Mouse (Mus musculus) gastrocnemius, postnatal 10 days (tissue): ENCODE data around the gene Ttpal. TPM values are rescaled to one million over a fixed set of nuclear protein-coding genes. Genes with fewer than 3 reads are reported as not detected.

Experiments used
- DNase-seq: peaks from one replicate; pipeline ENCODE4 v3.0.0; 2021; ENCODE audit warnings: mixed read lengths
- long read RNA-seq, 2 experiments: library from polyadenylated mRNA; stranded (forward); transcript quantifications; one replicate each; pipeline ENCODE4 v2.0.0; 2021
- total RNA-seq, 2 experiments: library from RNA; stranded (reverse); gene quantifications; 2 replicates each; pipeline ENCODE4 v1.2.3; 2021

The Ttpal gene
- total RNA-seq, result 10 to 100 TPM in 1 of 2 experiments, 1 to 10 TPM in 1; 7.6 to 13.8 TPM
- long read RNA-seq, experiment 1, full-length matches to known transcripts, result 12 of 18 reads
- long read RNA-seq, experiment 1, partial matches to known transcripts, result 5 of 18 reads
- long read RNA-seq, experiment 1, other reads (novel, unspliced or antisense), result 1 of 18 reads
- long read RNA-seq, experiment 2, full-length matches to known transcripts, result 8 of 14 reads
- long read RNA-seq, experiment 2, partial matches to known transcripts, result 5 of 14 reads
- long read RNA-seq, experiment 2, other reads (novel, unspliced or antisense), result 1 of 14 reads

GRCm38 (mm10) chr2:163602101-163602971 lies at the start of gene Ttpal:
Ttpal (plus strand) TSS chr2:163602314.
- DNase-seq, result peak; percentile 87

DNA sequence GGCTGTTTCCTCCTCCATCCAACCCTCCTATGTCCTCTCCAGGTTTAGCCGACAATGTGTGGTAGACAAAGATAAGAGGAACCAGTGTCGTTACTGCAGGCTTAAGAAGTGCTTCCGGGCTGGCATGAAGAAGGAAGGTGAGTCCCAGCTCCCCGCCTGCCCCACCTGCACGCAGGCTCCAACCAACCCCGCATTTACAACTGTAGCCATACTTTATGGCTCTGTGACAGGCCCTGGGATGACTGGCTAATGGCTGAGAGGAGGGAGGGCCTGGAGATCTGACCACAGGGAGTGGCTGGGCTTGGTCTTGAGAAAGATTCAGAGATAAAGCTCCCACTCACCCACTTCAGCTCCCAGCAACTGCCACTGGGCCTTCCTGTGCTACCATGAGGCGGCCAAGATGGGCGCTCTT lies 49.6 kb upstream of the Ttpal start:
- no peak for DNase-seq

GRCm38 (mm10) chr2:163554425-163554982 lies 47.6 kb upstream of the Ttpal start:
- no peak for DNase-seq

GRCm38 (mm10) chr2:163554996-163555395 lies 47.1 kb upstream of the Ttpal start:
- DNase-seq, result no peak

DNA sequence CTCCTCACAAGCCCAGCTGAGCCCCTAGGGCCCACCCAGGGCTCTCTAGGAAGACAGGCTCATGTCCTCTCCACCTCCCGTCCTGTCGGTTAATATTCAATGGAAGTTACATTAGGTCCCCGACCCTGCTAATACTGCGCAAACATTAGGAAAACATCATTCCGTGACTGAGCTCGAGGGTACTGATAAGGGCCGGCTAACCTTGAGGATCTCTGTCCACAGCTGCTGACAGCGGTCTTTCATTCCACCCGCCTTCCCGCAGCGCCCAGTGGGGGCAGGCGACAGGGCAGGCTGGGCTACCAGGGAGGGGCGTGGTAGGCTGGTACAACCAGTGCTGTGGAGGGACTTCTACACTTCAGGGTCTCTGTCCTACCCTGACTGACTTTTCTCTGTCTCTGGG lies 46.7 kb upstream of the Ttpal start:
- DNase-seq, result no peak

DNA sequence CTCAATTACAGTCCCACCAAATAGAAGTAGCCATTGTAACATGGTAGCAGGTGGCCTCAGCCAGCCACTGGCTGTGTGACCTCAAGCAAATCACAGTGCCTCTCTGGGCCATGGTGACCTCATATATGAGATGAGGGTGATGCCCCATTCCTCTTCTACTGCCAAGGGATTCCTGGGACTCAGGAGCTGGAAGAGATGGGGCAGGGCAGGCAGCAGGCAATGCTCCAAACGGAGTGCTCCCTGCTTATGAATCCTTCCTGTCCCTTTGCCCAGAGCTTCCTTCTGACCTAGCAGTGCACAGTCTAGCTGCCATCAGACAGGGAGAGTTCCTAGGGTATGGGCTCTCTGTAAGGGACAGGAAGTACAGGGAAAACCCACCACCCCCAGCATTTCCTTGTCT lies 43.6 kb upstream of the Ttpal start:
- DNase-seq, result no peak

- no peak for DNase-seq
Observed at GRCm38 (mm10) chr2:163559236-163559635, 42.9 kb upstream of the Ttpal start.

DNA sequence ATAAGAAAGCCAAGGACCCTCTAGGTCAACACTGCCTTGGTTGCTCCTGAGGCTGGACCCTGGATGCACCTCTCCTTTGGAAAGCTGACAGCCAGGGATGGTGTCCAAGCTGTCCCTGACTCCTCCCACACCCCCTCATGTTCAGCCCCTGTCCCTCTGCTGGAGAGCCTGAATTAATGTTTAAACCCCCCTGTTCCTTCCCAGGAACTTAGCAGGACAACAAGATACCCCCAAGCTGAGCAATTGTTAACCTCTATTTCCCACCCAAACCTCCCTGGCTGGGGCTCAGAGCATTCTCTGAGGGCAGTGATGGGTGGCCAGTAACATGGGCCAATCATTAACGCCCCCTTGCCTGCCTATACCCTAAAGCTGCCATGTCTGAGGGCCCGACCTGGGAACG lies 41.9 kb upstream of the Ttpal start:
- DNase-seq, result no peak

DNA sequence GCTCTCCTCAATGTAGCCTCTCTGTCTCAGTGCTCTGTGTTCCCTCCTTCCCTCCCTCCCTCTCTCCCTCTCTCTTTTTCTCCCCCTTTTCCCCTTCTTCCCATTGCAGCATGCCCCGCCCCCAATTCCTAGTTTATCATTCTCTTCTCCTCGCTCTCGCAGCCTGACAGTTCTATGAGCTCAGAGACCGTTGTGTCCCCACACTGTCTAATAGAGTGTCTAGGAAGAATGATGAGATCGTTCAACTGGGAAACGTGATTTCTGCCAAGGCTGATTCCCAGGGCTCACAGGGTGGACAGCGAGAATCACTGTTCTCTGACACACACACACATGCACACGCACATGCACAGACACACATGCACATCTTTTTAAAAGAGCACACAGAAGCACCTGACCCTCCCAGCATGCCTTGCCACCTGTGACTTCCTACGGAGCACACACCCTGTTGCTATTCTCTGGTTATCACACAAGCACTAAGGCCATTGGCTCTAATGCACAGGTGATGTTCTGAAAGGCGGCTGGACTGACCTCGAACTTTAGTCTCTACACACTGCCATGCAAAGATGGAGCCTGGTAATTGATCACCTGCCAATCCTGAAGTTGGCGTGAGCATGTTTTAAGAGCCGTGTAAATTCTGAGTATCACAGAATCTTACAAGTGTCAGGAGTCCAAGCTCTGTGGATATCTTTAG lies 40.7 kb upstream of the Ttpal start:
- no peak for DNase-seq

- no peak for DNase-seq
Observed at GRCm38 (mm10) chr2:163564646-163565045, 37.5 kb upstream of the Ttpal start.

GRCm38 (mm10) chr2:163574321-163574720 lies 27.8 kb upstream of the Ttpal start:
- DNase-seq, result no peak

GRCm38 (mm10) chr2:163575248-163575647 lies 26.9 kb upstream of the Ttpal start:
- no peak for DNase-seq

DNA sequence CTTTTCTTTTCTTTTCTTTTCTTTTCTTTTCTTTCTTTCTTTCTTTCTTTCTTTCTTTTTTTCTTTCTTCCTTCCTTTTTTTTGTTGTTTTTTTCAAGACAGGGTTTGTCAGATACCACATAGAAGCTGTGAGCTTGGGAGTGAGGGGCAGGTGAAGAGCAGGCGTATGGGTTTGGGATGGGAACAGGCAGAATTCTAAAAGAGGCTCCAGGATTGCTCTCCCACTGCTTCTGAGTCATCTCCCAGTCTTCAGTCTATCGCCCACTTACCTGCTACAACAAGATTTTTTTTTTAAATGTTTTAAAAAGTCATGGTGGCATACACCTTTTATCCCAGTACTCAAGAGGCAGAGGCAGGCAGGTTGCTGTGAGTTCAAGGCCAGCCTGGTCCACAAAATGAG lies 24.1 kb upstream of the Ttpal start:
- no peak for DNase-seq

DNA sequence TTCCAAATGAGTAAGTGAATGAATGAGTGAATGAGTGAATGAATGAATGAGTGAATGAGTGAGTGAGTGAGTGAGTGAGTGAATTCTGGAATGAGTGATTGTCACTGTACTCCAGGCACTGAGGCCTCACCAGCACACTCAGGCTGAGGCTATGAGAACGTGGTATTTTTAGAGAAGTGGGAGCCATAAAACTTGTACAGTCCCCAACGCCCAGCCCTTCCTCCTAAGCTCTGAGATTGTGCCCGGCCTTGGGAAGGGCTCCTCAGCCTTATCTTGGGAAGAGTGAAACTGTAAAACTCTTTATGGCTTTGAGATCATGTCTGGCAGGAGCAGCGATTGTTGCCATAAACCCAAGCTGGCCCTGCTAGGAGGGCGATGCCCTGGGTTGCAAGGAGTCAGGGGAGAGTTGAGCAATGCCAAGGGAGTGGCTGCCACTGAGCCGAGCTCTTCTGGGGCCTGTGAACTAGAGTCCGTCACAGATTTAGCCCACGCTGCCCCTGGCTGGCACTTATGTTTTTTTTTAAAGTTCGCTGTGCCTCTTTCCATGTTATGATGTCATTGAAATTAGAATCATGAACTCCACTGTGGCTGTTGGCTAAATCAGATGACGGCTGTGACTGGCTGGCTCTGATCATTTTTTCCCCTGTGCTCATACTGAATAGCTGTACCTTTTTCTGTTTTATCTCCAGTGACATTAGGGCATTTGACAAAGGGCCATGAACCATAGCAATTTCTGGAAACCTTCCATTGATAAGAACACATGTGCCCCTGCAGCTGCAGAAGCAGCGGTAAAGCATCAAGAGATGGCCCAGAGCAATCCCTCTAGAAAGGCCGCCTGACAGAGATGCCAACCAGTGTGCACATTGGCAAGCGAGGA lies 21.8 kb upstream of the Ttpal start:
- no peak for DNase-seq

DNA sequence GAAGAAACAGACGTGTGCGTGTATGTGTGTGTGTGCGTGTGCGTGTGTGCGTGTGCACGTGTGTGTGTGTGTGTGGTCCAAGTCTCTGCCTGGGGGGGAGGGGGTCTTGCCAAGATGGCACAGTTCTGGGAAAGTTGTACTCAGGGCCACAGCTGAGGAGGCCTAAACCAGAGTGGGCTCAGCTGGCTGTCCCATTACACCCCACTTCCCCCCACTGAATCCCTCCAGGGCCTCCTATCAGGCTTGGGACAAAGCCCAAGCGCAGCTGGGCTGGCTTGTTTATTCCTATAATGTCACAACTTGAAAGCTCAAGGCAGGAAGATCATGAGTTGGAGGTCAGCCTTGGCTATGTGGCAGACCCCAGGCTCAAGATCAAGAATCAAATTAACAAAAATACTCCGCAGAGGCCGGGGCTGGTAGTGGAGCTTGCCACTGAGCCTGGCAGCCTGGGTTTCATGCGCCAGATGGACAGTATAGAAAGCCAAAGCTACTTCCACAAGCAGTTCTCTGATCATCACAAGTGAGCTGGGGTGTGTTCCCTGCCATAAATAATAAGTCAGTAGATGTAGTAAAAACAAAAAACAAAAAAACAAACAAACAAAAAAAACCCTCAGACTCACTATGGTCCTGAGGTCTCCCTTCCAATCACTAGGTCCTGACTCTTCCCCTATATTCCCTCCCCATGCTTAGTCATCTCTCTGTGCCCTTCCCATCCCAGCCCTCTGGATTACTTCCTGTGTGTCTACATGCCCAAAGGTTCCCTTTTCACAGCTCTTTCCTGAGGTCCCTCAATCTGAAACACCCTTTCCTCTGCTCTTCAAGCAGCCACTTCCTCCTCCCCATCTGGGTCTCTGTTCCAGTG lies 18.7 kb upstream of the Ttpal start:
- DNase-seq, result no peak

GRCm38 (mm10) chr2:163584088-163584426 lies 18.1 kb upstream of the Ttpal start:
- DNase-seq, result no peak

- no peak for DNase-seq
Observed at GRCm38 (mm10) chr2:163586384-163587261, 15.5 kb upstream of the Ttpal start.

DNA sequence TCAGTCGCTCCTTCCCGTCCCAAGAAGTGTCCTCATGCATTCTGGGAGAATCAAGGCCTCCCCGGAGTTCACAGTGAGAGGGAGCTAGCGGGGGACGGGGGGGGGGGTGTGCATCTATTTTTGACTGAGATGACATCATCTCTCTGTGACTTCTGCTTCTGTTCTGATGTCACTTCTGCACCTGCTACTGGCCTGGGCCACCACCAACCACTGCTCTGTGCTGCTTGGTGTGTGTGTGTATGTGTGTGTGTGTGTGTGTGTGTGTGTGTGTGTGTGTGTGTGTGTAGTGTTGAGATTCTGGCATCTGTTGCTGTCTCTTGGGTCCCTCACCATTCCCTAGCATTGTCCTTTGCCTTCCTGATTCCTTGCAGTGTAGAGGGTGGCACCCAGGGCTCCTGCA lies 14.6 kb upstream of the Ttpal start:
- DNase-seq, result no peak

DNA sequence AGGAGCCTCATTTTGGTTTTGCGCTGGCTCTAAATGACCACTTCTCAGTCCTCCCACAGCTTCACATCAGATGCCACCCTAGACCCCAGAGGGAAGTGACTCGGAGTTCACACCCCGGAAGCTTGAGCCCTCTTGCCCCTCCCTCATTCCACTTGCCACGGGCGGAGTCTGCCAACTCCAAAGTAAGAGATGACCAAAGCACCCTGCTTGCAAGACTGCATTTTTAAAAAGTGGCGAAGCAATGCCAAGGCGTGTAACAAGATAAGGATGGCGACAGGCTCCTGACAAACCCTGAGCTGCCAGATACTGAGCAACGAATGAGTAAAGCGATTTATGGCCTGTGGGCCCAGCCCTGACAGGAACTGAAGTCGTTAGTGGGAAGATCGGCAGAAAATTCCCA lies 11.9 kb upstream of the Ttpal start:
- DNase-seq, result no peak

DNA sequence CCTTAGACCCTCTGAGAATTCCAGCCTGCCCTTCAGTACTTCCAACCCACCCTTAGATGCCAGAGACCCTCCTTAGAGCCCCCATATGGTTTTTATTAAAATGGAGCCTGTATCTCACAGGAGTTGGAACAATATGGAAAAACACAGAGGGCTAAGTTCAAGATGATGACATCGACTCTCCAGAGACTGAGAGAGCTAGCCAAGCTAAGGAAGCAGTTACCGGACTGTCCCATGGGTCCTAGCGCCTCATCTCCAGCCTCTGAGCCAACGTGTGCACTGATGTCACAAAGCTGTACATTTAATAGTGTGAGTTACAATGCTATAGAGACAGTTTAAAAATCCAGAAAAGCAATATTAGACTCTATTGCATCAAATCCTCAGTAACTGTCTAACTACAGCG lies 11.1 kb upstream of the Ttpal start:
- no peak for DNase-seq
